Mouse (Mus musculus) heart, embryonic 13.5 days (tissue): ENCODE data around the gene Speer4e. TPM values are rescaled to one million over a fixed set of nuclear protein-coding genes. Genes with fewer than 3 reads are reported as not detected.
"Not testable (repeated sequence)": the region's sequence is repeated elsewhere in the genome, so short reads cannot be mapped to it uniquely, and the experiment has no call there.

Source experiments
- ATAC-seq: fragments of 200-750 bp; cut with Nextera tagmentation; 2 replicates; pipeline ENCODE4 v1.8.0; 2017; ENCODE audit warnings: moderate TSS enrichment; ENCODE audit not compliant: insufficient number of reproducible peaks, low FRiP score, low TSS enrichment; ENCODE audit errors: extremely low read depth
- H3K27ac ChIP-seq: fragments of 300-500 bp; sonication (generic); replicated peaks from 2 replicates; pipeline ENCODE4 v1.5.1; 2015; ENCODE audit warnings: moderate library complexity, mild to moderate bottlenecking, inconsistent platforms
- H3K27me3 ChIP-seq: fragments of 300-500 bp; sonication (generic); replicated peaks from 2 replicates; pipeline ENCODE4 v1.6.1; 2015; ENCODE audit warnings: mild to moderate bottlenecking, inconsistent platforms
- H3K36me3 ChIP-seq: fragments of 300-500 bp; sonication (generic); 2 replicates; pipeline ENCODE4 v1.6.1; 2015; ENCODE audit warnings: mild to moderate bottlenecking, inconsistent platforms
- H3K4me1 ChIP-seq: fragments of 300-500 bp; sonication (generic); 2 replicates; pipeline ENCODE4 v1.6.1; 2015; ENCODE audit warnings: inconsistent platforms
- H3K4me2 ChIP-seq: fragments of 300-500 bp; sonication (generic); 2 replicates; pipeline ENCODE4 v1.6.1; 2015; ENCODE audit warnings: inconsistent platforms, mild to moderate bottlenecking, moderate library complexity
- H3K4me3 ChIP-seq: fragments of 300-500 bp; sonication (generic); 2 replicates; pipeline ENCODE4 v1.5.1; 2015; ENCODE audit warnings: moderate library complexity, mild to moderate bottlenecking, inconsistent platforms
- H3K9ac ChIP-seq: fragments of 300-500 bp; sonication (generic); 2 replicates; pipeline ENCODE4 v1.6.1; 2015; ENCODE audit warnings: inconsistent platforms, mild to moderate bottlenecking, moderate library complexity
- H3K9me3 ChIP-seq: fragments of 300-500 bp; sonication (generic); 2 replicates; pipeline ENCODE4 v1.6.1; 2016; ENCODE audit warnings: inconsistent platforms
- WGBS: fragments of 180-500 bp; shearing (Covaris S2); methylation state at CpG from one replicate; pipeline ENCODE4 v1.1.7; 2015; ENCODE audit warnings: mixed read lengths; 5-methylcytosine and 5-hydroxymethylcytosine counted together
- polyA plus RNA-seq: library from polyadenylated mRNA; unstranded; fragments of >200 nt; fragmentation: Nextera tagmentation; extraction: Ambion mirVana; gene quantifications from 2 replicates; pipeline ENCODE4 v1.2.1, GENCODE M21; 2015

Gene Speer4e
- polyA plus RNA-seq, 1 experiment from 2014 or later: not detected

DNA sequence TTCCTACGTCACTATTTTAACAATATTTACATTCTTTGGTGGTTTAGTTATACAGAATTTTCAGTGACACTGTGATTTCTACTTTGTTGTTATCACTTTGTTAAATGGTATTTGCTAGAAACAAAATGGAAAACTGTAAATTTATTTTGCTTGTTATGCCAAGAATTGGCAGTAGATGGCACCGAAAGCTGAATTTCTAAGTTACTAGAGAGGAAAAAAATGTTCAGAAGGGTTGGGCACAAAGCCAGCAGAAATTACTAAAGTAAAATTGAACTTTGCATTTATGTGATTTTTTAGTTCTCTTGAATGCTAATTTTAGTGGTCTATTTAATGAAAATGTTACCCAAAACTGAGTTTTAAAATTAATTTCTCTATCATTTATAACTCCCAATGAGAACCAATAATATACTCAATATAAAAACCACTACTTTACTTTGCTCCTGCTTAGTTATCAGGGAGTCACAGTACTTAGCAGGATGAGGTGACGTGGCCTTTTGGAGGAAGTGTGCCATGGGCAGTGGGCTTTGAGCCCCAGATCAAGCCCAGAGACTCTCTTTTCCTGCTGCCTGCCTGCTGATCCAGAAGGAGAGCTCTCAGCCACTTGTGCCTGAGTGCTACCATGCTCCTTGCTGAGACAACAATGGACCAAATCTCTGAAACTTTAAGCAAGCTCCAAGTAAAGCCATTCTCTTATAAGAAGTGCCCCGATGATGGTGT is 9.4 kb upstream of the Speer4e start:
- not testable (repeated sequence) for H3K27me3 ChIP-seq, ATAC-seq, H3K9ac ChIP-seq, H3K4me3 ChIP-seq, H3K9me3 ChIP-seq, H3K27ac ChIP-seq, H3K36me3 ChIP-seq, H3K4me1 ChIP-seq, H3K4me2 ChIP-seq
- WGBS: 49% methylated on average over 4 of the region's 4 CpGs

DNA sequence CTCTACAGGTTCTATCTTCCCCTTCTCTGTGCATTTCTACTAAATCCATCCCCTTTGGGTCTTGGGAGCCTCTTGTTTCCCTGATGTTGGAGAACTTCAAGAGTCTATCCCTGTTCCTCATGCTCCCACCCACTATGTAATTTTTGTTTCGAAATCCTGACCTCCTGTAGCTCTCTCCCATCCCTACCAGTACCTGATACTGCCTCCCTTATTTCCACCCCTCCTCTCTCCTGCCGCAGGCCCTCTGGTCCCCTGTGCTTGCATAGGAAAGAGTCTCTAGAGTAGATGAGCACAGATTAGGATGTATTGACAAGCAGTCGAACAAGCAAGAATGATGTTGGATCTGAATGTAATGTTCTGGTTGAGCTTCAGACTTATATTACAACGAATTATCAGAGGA is 7.3 kb upstream of the Speer4e start:
- 42% methylated on average over 4 of the region's 4 CpGs for WGBS
- not testable (repeated sequence) for H3K4me3 ChIP-seq, H3K9me3 ChIP-seq, H3K36me3 ChIP-seq, H3K9ac ChIP-seq, H3K27me3 ChIP-seq, ATAC-seq, H3K4me1 ChIP-seq, H3K27ac ChIP-seq, H3K4me2 ChIP-seq

DNA sequence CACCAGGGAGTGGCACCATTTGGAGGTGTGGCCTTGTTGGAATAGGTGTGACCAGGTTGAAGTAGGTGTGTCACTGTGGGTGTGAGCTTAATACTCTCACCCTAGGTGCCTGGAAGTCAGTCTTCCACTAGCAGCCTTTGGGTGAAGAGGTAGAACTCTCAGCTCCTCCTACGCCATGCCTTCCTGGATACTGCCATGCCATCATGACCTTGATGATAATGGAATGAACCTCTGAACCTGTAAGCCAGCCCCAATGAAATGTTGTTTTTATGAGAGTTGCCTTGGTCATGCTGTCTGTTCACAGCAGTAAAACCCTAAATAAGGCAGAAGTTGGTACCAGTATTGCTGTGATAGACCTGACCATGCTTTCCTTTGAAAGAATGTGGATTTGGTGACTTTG is 2.8 kb upstream of the Speer4e start:
- H3K36me3 ChIP-seq, H3K9ac ChIP-seq, H3K4me3 ChIP-seq, H3K27ac ChIP-seq, H3K27me3 ChIP-seq, H3K4me1 ChIP-seq, ATAC-seq, H3K4me2 ChIP-seq, H3K9me3 ChIP-seq: not testable (repeated sequence)
- WGBS: 78% methylated on average over 1 of the region's 1 CpGs

DNA sequence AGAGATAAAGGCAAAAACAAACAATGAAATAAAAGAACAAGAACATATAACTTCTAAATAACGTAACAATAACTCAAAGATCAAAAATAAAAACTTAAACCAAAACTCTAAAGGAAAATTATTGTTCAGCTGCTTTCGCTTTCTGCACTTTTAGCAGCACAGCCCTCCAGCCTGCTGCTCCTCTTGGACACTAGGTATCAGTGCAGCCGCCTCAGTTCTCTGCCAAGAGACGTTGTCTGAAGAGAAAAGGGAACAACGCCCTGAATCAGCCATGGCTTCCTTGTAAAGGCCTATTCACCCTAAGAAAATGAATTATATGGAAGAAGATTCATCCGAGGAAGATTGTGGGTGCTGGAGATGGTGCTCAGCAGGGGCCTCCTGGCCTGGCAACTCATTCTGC is 4.5 kb downstream of the Speer4e start:
- not testable (repeated sequence) for H3K4me3 ChIP-seq, H3K36me3 ChIP-seq, ATAC-seq, H3K4me2 ChIP-seq, H3K9me3 ChIP-seq, H3K27me3 ChIP-seq, H3K9ac ChIP-seq, H3K4me1 ChIP-seq, H3K27ac ChIP-seq
- 70% methylated on average over 5 of the region's 6 CpGs for WGBS

DNA sequence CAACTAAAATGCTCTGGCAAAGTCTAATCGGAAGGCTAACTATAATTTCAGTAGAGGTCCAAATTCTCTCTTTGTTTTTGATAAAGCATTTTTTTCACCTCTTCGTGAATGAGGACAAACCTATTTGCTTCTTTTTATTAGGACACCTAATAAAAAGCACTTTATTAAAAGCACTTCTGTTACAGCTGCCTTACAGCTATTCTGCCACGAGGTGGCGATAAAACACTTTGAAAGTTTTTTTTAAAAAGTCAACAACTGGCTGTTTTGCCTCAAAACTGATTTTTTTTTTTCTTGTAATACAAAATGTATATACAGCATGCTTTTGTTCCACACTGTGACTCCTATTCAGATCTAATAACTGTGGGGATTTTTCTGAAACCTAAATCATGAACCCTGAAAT is 11.2 kb downstream of the Speer4e start:
- not testable (repeated sequence) for H3K4me3 ChIP-seq, H3K27me3 ChIP-seq, H3K4me2 ChIP-seq, H3K9ac ChIP-seq, H3K36me3 ChIP-seq, H3K9me3 ChIP-seq, ATAC-seq, H3K4me1 ChIP-seq, H3K27ac ChIP-seq
- WGBS: 24% methylated on average over 4 of the region's 4 CpGs

DNA sequence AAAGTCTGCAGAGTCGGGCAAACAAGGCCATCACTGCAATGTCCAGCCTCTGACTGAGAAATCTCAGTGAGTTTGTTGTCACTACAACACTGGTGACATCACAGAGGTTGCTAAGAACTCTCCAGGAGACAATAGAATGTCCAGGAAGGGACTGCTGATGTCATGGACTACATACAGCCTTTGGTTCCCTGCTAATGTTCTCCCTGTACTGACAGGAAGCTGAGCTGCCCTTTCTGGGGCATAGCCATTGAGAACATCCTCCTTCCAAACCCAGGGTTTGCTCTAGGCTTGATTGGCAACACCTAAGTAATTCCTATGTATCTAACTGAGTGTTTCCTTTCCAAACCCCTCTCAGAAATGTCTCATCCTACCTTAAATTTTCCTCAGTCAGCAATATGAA is 23.4 kb downstream of the Speer4e start, which contains the start of gene Gm9758:
Gene Gm9758 (minus strand): TSS at position 101 of the 400 bp plus-strand sequence.
- 50% methylated on average over 1 of the region's 1 CpGs for WGBS
- not testable (repeated sequence) for H3K36me3 ChIP-seq, ATAC-seq, H3K4me2 ChIP-seq, H3K9me3 ChIP-seq, H3K4me3 ChIP-seq, H3K4me1 ChIP-seq, H3K27ac ChIP-seq, H3K27me3 ChIP-seq, H3K9ac ChIP-seq

DNA sequence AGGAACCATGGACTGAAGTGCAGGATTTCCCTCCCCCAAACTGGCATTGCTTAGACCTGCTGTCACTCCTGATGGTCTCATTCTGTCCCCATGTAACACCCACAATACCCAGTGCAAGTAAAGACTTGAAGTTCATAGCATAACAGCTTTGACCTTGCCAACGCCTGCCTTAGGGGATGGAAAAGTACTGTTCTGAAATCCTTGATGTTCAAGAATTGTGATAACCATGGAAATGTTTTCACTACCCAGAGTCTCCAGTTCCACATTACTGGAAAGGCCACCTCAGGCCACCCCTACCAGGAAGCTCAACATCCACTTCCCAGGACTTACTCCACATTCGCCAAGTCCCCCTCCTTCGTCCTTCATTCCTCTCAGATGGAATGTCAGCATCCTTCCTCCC is 23.9 kb downstream of the Speer4e start:
- H3K9ac ChIP-seq, H3K27ac ChIP-seq, H3K9me3 ChIP-seq, H3K4me1 ChIP-seq, H3K4me3 ChIP-seq, ATAC-seq, H3K4me2 ChIP-seq, H3K36me3 ChIP-seq, H3K27me3 ChIP-seq: not testable (repeated sequence)
- WGBS: 55% methylated on average over 2 of the region's 3 CpGs

DNA sequence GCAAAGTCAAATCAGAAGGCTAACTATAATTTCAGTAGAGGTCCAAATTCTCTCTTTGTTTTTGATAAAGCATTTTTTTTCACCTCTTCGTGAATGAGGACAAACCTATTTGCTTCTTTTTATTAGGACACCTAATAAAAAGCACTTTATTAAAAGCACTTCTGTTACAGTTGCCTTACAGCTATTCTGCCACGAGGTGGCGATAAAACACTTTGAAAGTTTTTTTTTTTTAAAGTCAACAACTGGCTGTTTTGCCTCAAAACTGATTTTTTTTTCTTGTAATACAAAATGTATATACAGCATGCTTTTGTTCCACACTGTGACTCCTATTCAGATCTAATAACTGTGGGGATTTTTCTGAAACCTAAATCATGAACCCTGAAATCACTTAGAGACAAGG is 34.7 kb downstream of the Speer4e start:
- H3K4me2 ChIP-seq, H3K27ac ChIP-seq, H3K4me3 ChIP-seq, H3K9ac ChIP-seq, H3K9me3 ChIP-seq, H3K27me3 ChIP-seq, H3K4me1 ChIP-seq, H3K36me3 ChIP-seq, ATAC-seq: not testable (repeated sequence)
- WGBS: 10% methylated on average over 3 of the region's 3 CpGs

DNA sequence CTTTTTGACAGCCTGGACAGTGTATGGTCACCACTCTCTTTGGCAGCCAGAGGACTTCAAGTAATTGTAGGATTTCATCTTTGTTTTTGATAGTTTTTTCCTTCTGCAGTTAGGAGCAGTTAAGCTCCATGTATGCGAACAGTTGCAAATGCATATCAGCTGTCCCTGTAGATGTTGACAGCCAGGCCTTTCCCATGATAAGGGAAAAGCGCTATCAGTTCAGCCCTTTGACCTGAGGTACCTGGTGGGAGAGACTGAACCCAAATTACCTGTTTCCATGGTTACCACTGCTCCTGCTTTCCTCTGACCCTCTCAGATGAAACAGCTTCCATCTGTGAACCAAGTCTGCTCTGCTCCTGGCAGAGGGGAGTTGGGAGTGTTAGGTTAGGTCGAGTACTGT is 46.0 kb downstream of the Speer4e start:
- no peak overlapping the region for H3K4me3 ChIP-seq
- H3K9ac ChIP-seq: no peak overlapping the region
- WGBS: 36% methylated on average over 3 of the region's 3 CpGs
- H3K4me2 ChIP-seq: no peak overlapping the region
- no peaks in the 10 kb centered on the region for H3K27me3 ChIP-seq
- no peak overlapping the region for H3K27ac ChIP-seq
- ATAC-seq: no peak
- H3K4me1 ChIP-seq: no peaks in the 10 kb centered on the region
- no peaks in the 10 kb centered on the region for H3K9me3 ChIP-seq
- H3K36me3 ChIP-seq: no peaks in the 10 kb centered on the region

DNA sequence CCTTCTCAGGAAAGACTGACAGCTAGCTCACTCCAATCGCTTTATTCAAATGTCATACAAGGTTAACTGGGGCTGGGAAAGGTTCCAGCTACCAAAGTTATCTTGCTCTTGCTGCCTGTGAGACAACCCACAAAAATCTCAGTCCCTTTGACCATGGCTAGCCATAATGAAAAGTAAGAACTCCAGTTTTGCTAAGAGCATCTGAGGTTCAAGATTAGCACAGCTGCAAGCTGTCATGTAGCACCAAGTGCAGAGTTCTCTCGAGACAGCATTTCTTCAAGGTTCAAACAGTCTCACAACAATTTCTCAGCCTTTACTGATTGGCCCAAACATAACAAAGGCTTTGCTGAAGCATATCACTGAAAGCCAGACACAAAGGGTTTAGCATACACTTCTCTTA is 52.9 kb downstream of the Speer4e start:
- peak; percentile 35; the same call in 1 of the 2 replicates for ATAC-seq
- not testable (repeated sequence) for H3K27me3 ChIP-seq, H3K4me1 ChIP-seq, H3K9me3 ChIP-seq, H3K9ac ChIP-seq, H3K4me3 ChIP-seq, H3K4me2 ChIP-seq, H3K36me3 ChIP-seq
- 34% methylated on average over 2 of the region's 2 CpGs for WGBS
- 0 out of 2 replicates have a peak overlapping the region, but pooled peaks have one; percentile 16 for H3K27ac ChIP-seq
